Mouse (Mus musculus) lung, embryonic 16.5 days (tissue): ENCODE measurements around the gene Slc36a3. TPM values are rescaled to one million over a fixed set of nuclear protein-coding genes. Genes with fewer than 3 reads are reported as not detected.

Experiments used
- ATAC-seq: fragments of 200-750 bp; cut with Nextera tagmentation; 2 replicates; pipeline ENCODE4 v1.8.0; 2017; ENCODE audit warnings: low read depth, mild to moderate bottlenecking, moderate library complexity
- H3K27ac ChIP-seq: fragments of 300-500 bp; sonication (generic); 2 replicates; pipeline ENCODE4 v1.5.1; 2014; ENCODE audit warnings: mild to moderate bottlenecking, control low read depth, low read length
- H3K27me3 ChIP-seq: fragments of 300-500 bp; sonication (generic); 2 replicates; pipeline ENCODE4 v1.6.1; 2014; ENCODE audit warnings: low read depth, low read length, mixed read lengths; ENCODE audit not compliant: control insufficient read depth, insufficient read depth
- H3K36me3 ChIP-seq: fragments of 300-500 bp; sonication (generic); 2 replicates; pipeline ENCODE4 v1.6.1; 2014; ENCODE audit warnings: low read length; ENCODE audit not compliant: control insufficient read depth, insufficient read depth
- H3K4me1 ChIP-seq: fragments of 300-500 bp; sonication (generic); replicated peaks from 2 replicates; pipeline ENCODE4 v1.6.1; 2014; ENCODE audit warnings: low read length, mixed read lengths; ENCODE audit not compliant: control insufficient read depth, insufficient read depth
- H3K4me2 ChIP-seq: fragments of 300-500 bp; sonication (generic); 2 replicates; pipeline ENCODE4 v1.6.1; 2014; ENCODE audit warnings: low read depth, low read length, control low read depth
- H3K4me3 ChIP-seq: fragments of 300-500 bp; sonication (generic); 2 replicates; pipeline ENCODE4 v1.5.1; 2014; ENCODE audit warnings: mild to moderate bottlenecking, low read length, control low read depth
- H3K9ac ChIP-seq: fragments of 300-500 bp; sonication (generic); 2 replicates; pipeline ENCODE4 v1.6.1; 2014; ENCODE audit warnings: low read length, control low read depth
- H3K9me3 ChIP-seq: fragments of 300-500 bp; sonication (generic); 2 replicates; pipeline ENCODE4 v1.6.1; 2016; ENCODE audit warnings: low read length; ENCODE audit not compliant: control insufficient read depth
- WGBS: fragments of 180-500 bp; shearing (Covaris S2); extraction: QIAGEN DNeasy Blood & Tissue Kit; methylation state at CpG from one replicate; pipeline ENCODE4 v1.1.7; 2014; 5-methylcytosine and 5-hydroxymethylcytosine counted together
- polyA plus RNA-seq: library from polyadenylated mRNA; unstranded; fragments of >200 nt; fragmentation: Nextera tagmentation; extraction: Ambion mirVana; gene quantifications from 2 replicates; pipeline ENCODE4 v1.2.1, GENCODE M21; 2015

Gene Slc36a3
- not detected in 2 replicates for polyA plus RNA-seq

GRCm38 (mm10) chr11:55151608-55152007, at the start of gene Slc36a3:
Gene Slc36a3, minus strand, starts transcription at chr11:55151708.
- H3K9ac ChIP-seq = no peak within 1 kb of the TSS
- 71% methylated on average over 3 of the region's 3 CpGs for WGBS
- no peak within 1 kb of the TSS for H3K4me2 ChIP-seq
- H3K4me1 ChIP-seq = no peaks in the 10 kb centered on the region
- H3K9me3 ChIP-seq = no peaks in the 10 kb centered on the region
- H3K4me3 ChIP-seq = no peak within 1 kb of the TSS
- ATAC-seq = no peak
- H3K36me3 ChIP-seq = no peaks in the 10 kb centered on the region
- H3K27ac ChIP-seq = no peak within 1 kb of the TSS
- H3K27me3 ChIP-seq = no peaks in the 10 kb centered on the region

- no peak overlapping the region for H3K4me2 ChIP-seq
- no peaks in the 10 kb centered on the region for H3K4me1 ChIP-seq
- H3K9ac ChIP-seq = no peak overlapping the region
- no peak overlapping the region for H3K4me3 ChIP-seq
- peak; percentile 15; the same call in 1 of the 2 replicates for ATAC-seq
- H3K36me3 ChIP-seq = no peaks in the 10 kb centered on the region
- H3K27me3 ChIP-seq = no peaks in the 10 kb centered on the region
- no peak overlapping the region for H3K27ac ChIP-seq
- 55% methylated on average over 8 of the region's 8 CpGs for WGBS
- H3K9me3 ChIP-seq = no peaks in the 10 kb centered on the region
Observed at GRCm38 (mm10) chr11:55197740-55198510, 46.4 kb upstream of the Slc36a3 start.

- no peaks in the 10 kb centered on the region for H3K4me1 ChIP-seq
- ATAC-seq = no peak
- no peak overlapping the region for H3K4me3 ChIP-seq
- H3K36me3 ChIP-seq = no peaks in the 10 kb centered on the region
- no peaks in the 10 kb centered on the region for H3K27me3 ChIP-seq
- no peaks in the 10 kb centered on the region for H3K9me3 ChIP-seq
- no peak overlapping the region for H3K9ac ChIP-seq
- H3K4me2 ChIP-seq = no peak overlapping the region
- 52% methylated on average over 6 of the region's 6 CpGs for WGBS
- no peak overlapping the region for H3K27ac ChIP-seq
Observed at GRCm38 (mm10) chr11:55197086-55197485, 45.6 kb upstream of the Slc36a3 start.

GRCm38 (mm10) chr11:55190216-55190615, 38.7 kb upstream of the Slc36a3 start:
- Histone ChIP-seq H3K27ac (no peak overlapping the region), H3K4me2 (no peak overlapping the region), H3K27me3 (no peaks in the 10 kb centered on the region), H3K4me1 (no peaks in the 10 kb centered on the region; the same call in 1 of the 2 replicates), H3K36me3 (no peaks in the 10 kb centered on the region), H3K4me3 (no peak overlapping the region), H3K9me3 (no peaks in the 10 kb centered on the region), H3K9ac (no peak overlapping the region)
- peak; percentile 82 for ATAC-seq
- 57% methylated on average over 3 of the region's 3 CpGs for WGBS

GRCm38 (mm10) chr11:55187777-55188176, 36.3 kb upstream of the Slc36a3 start:
- no peak overlapping the region for H3K4me3 ChIP-seq

GRCm38 (mm10) chr11:55187292-55187691, 35.8 kb upstream of the Slc36a3 start:
- H3K4me3 ChIP-seq = no peak overlapping the region
- no peak overlapping the region for H3K4me2 ChIP-seq
- no peaks in the 10 kb centered on the region for H3K36me3 ChIP-seq
- H3K9me3 ChIP-seq = no peaks in the 10 kb centered on the region
- 72% methylated on average over 4 of the region's 4 CpGs for WGBS
- H3K9ac ChIP-seq = no peak overlapping the region
- no peak overlapping the region for H3K27ac ChIP-seq
- no peak for ATAC-seq
- H3K4me1 ChIP-seq = peaks cover 3% of the 10 kb centered on the region
- H3K27me3 ChIP-seq = no peaks in the 10 kb centered on the region

More at GRCm38 (mm10) chr11:55187777-55188176, 36.3 kb upstream of the Slc36a3 start:
- ATAC-seq = no peak
- Histone ChIP-seq H3K9ac (no peak overlapping the region), H3K4me1 (peaks cover 3% of the 10 kb centered on the region), H3K27ac (no peak overlapping the region), H3K27me3 (no peaks in the 10 kb centered on the region), H3K36me3 (no peaks in the 10 kb centered on the region), H3K9me3 (no peaks in the 10 kb centered on the region), H3K4me2 (no peak overlapping the region)
- 76% methylated on average over 6 of the region's 6 CpGs for WGBS

- Histone ChIP-seq H3K4me1 (peaks cover 3% of the 10 kb centered on the region; the same call in 1 of the 2 replicates), H3K4me3 (no peak within 1 kb of the TSS), H3K36me3 (no peaks in the 10 kb centered on the region), H3K27me3 (no peaks in the 10 kb centered on the region), H3K9ac (no peak within 1 kb of the TSS), H3K27ac (peak within 1 kb of the TSS; percentile 66), H3K9me3 (no peaks in the 10 kb centered on the region), H3K4me2 (peak within 1 kb of the TSS; percentile 15; the same call in 1 of the 2 replicates)
- peak; percentile 18; the same call in 1 of the 2 replicates for ATAC-seq
- WGBS = 26% methylated on average over 10 of the region's 10 CpGs
Observed at GRCm38 (mm10) chr11:55184733-55185291, 33.3 kb upstream of the Slc36a3 start, which contains the start of gene Slc36a2. Gene Slc36a2, minus strand, starts transcription at chr11:55185077.

GRCm38 (mm10) chr11:55184246-55184645, 32.7 kb upstream of the Slc36a3 start:
- no peaks in the 10 kb centered on the region for H3K27me3 ChIP-seq
- H3K27ac ChIP-seq = no peak overlapping the region; the same call in 1 of the 2 replicates
- no peak overlapping the region for H3K4me3 ChIP-seq
- no peak overlapping the region for H3K9ac ChIP-seq
- no peak overlapping the region for H3K4me2 ChIP-seq
- H3K9me3 ChIP-seq = no peaks in the 10 kb centered on the region
- peaks cover 3% of the 10 kb centered on the region; the same call in 1 of the 2 replicates for H3K4me1 ChIP-seq
- no peak for ATAC-seq
- H3K36me3 ChIP-seq = no peaks in the 10 kb centered on the region
- 79% methylated on average over 5 of the region's 5 CpGs for WGBS

GRCm38 (mm10) chr11:55183124-55183523, 31.6 kb upstream of the Slc36a3 start:
- no peak overlapping the region for H3K9ac ChIP-seq
- no peak overlapping the region for H3K4me2 ChIP-seq
- peak overlapping the region; percentile 66 for H3K27ac ChIP-seq
- H3K4me3 ChIP-seq = no peak overlapping the region
- H3K4me1 ChIP-seq = peaks cover 3% of the 10 kb centered on the region; the same call in 1 of the 2 replicates
- 29% methylated on average over 7 of the region's 7 CpGs for WGBS
- H3K27me3 ChIP-seq = no peaks in the 10 kb centered on the region
- no peaks in the 10 kb centered on the region for H3K36me3 ChIP-seq
- ATAC-seq = peak; percentile 83
- H3K9me3 ChIP-seq = no peaks in the 10 kb centered on the region
